Mouse (Mus musculus): ENCODE measurements around the gene Fam155a.

- no peak for TF ChIP-seq GATA1 (IDR thresholded peaks at IDR 0.05; ENCODE audit: low read length)
- no peak for TF ChIP-seq TAL1 (IDR thresholded peaks at IDR 0.05; ENCODE audit: low read length)
These were observed 163.8 kb downstream of the Fam155a start for GRCm38 (mm10) chr8:9607086-9607701.
